Mouse (Mus musculus) embryonic fibroblast, embryonic 13.5 days (primary cell): ENCODE measurements around the gene Prkcg. TPM values are rescaled to one million over a fixed set of nuclear protein-coding genes. Genes with fewer than 3 reads are reported as not detected.

Experiments used
- H3K27ac ChIP-seq: 2 replicates; pipeline ENCODE4 v1.5.1; 2012; ENCODE audit warnings: low read length, control low read depth, inconsistent platforms; ENCODE audit not compliant: insufficient read depth
- H3K4me1 ChIP-seq: 2 replicates; pipeline ENCODE4 v1.6.1; 2011; ENCODE audit warnings: low read length; ENCODE audit not compliant: control insufficient read depth, insufficient read depth
- H3K4me3 ChIP-seq: 2 replicates; pipeline ENCODE4 v1.5.1; 2011; ENCODE audit warnings: mild to moderate bottlenecking, control low read depth, low read length; ENCODE audit not compliant: insufficient read depth
- CTCF ChIP-seq: IDR thresholded peaks from 2 replicates; pipeline ENCODE4 v1.5.1; 2011; ENCODE audit warnings: mild to moderate bottlenecking, control low read depth, low read length, moderate library complexity, borderline replicate concordance; ENCODE audit not compliant: insufficient read depth
- POLR2A ChIP-seq: IDR thresholded peaks from 2 replicates; pipeline ENCODE4 v1.6.1; 2011; ENCODE audit warnings: low read depth, mild to moderate bottlenecking, control low read depth, low read length, moderate library complexity
- polyA plus RNA-seq: library from polyadenylated mRNA; stranded (reverse); fragments of >200 nt; gene quantifications from 2 replicates; pipeline ENCODE4 v1.2.4, GENCODE M21; 2011; ENCODE audit warnings: low read depth; ENCODE audit not compliant: missing spikeins, insufficient read length

The Prkcg gene
- polyA plus RNA-seq, 1 experiment: 0.60 TPM

DNA sequence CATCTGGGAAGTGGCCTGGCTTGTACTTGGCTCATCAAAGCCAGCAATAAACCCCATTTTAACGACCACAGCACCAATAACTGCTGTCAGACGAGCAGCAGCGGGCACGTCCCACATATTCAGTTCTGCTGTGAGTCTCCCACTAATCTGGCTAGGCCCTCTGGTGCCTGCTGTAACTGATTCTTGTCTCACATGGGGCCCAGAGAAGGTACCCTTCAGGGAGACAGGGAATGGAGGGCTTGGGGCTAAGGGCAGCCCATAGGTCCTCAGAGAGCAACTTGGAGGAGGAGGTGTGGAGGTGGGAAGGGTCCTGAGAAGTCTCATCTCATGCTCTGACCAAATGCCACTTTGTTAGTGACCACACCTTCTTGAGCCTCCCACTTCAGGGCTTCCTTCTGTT, 19.7 kb downstream of the Prkcg start:
- H3K4me3 ChIP-seq: no peak overlapping the region
- TF ChIP-seq POLR2A (no peak), CTCF (no peak)
- H3K27ac ChIP-seq: no peak overlapping the region
- 0 out of 2 replicates have a peak, but pooled peaks cover under 1% of the 10 kb centered on the region for H3K4me1 ChIP-seq

DNA sequence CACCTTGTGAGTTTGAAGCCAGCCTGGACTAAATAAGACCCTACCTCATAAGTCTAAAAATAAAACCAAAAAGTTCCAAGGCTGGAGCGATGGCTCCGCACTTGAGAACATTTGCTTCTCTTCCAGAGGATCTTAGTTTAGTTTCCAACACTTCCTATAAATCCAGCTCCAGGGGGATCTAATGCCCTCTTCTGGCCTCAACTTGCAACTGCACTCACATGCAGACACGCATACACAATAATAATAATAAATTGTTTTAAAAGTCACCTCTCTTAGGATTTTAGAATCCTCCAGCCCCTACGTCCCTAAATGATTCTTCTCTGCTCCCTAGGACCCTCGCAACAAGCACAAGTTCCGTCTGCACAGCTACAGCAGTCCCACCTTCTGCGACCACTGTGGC, 21.3 kb downstream of the Prkcg start:
- H3K4me3 ChIP-seq: no peak overlapping the region

DNA sequence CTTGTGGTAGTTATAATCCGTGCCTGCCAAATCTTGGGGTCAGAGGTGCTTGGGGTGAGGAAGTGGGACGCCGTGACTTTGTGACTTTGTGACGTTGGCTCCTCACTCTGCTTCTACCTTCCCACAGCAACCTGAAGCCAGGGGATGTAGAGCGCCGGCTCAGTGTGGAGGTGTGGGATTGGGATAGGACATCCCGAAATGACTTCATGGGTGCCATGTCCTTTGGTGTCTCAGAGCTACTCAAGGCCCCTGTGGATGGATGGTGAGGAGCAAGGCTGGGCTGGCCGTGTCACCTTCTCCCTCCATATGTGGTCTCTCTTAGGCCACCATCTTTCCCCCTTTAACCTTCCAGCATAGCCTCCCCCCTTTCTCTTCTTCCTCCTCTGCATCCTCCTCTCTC, 24.6 kb downstream of the Prkcg start:
- no peak for TF ChIP-seq POLR2A
- no peak for TF ChIP-seq CTCF
- no peaks in the 10 kb centered on the region for H3K4me1 ChIP-seq
- H3K4me3 ChIP-seq: no peak overlapping the region
- H3K27ac ChIP-seq: no peak overlapping the region

More for the DNA sequence above, 21.3 kb downstream of the Prkcg start:
- TF ChIP-seq CTCF: no peak
- no peak for TF ChIP-seq POLR2A
- Histone ChIP-seq H3K4me1 (no peaks in the 10 kb centered on the region), H3K27ac (no peak overlapping the region)

GRCm38 (mm10) chr7:3314121-3314520, 25.1 kb downstream of the Prkcg start:
- H3K4me1 ChIP-seq: no peaks in the 10 kb centered on the region
- H3K4me3 ChIP-seq: no peak overlapping the region
- TF ChIP-seq POLR2A: no peak
- TF ChIP-seq CTCF: no peak
- H3K27ac ChIP-seq: no peak overlapping the region

- Histone ChIP-seq H3K4me3 (no peak overlapping the region), H3K4me1 (peaks cover 7% of the 10 kb centered on the region), H3K27ac (no peak overlapping the region)
- no peak for TF ChIP-seq POLR2A
- no peak for TF ChIP-seq CTCF
Measured at GRCm38 (mm10) chr7:3317704-3318103, 28.7 kb downstream of the Prkcg start.

- no peak overlapping the region for H3K27ac ChIP-seq
- no peak overlapping the region for H3K4me3 ChIP-seq
- peaks cover 7% of the 10 kb centered on the region for H3K4me1 ChIP-seq
- no peak for TF ChIP-seq CTCF
Measured at GRCm38 (mm10) chr7:3320856-3321255, 31.9 kb downstream of the Prkcg start.

DNA sequence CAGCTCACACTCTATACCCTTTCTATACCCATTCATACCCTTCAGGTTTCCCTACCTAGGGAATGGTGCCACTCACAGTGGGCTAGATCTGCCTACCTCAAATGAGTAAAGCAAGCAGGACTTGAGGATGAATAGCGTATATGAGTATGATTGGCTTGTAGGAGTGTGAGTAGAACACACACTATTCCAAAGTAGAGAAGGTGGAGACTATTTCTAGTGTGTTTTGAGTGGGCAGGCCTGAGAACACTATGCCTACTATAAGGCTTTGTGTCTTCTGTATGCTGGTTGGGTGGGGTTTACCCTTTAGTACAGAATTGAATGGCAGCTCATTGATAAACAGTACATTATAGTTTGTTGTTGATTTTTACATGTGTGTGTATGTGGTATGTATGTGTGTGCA, 34.8 kb downstream of the Prkcg start:
- peaks cover 7% of the 10 kb centered on the region for H3K4me1 ChIP-seq
- no peak for TF ChIP-seq CTCF
- TF ChIP-seq POLR2A: no peak
- H3K4me3 ChIP-seq: no peak overlapping the region

DNA sequence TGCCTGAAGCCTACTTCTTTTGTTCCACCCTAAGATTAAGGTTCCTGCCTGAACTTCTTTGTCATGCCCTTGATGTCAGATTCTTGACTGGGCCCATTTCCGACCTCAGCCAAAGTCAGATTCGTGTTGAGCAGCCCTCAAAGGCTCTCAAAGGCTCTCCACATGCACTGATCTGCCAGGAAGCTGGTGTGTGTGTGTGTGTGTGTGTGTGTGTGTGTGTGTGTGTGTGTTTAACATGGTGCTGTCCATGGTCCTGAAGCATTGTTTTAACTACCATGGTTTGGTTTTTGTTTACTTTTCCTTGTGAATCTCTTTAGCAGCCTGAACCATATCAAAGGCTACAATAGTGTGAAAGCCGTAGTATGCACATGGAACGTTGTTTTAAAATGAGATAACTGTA, 39.0 kb downstream of the Prkcg start:
- Histone ChIP-seq H3K4me1 (no peaks in the 10 kb centered on the region), H3K27ac (no peak overlapping the region), H3K4me3 (no peak overlapping the region)
- TF ChIP-seq CTCF (no peak), POLR2A (no peak)

More for the DNA sequence above, 34.8 kb downstream of the Prkcg start:
- H3K27ac ChIP-seq: no peak overlapping the region

- no peaks in the 10 kb centered on the region for H3K4me1 ChIP-seq
- H3K4me3 ChIP-seq: no peak overlapping the region
- no peak overlapping the region for H3K27ac ChIP-seq
- no peak for TF ChIP-seq POLR2A
- TF ChIP-seq CTCF: peak; percentile 96
Measured at GRCm38 (mm10) chr7:3329776-3330546, 41.0 kb downstream of the Prkcg start.

DNA sequence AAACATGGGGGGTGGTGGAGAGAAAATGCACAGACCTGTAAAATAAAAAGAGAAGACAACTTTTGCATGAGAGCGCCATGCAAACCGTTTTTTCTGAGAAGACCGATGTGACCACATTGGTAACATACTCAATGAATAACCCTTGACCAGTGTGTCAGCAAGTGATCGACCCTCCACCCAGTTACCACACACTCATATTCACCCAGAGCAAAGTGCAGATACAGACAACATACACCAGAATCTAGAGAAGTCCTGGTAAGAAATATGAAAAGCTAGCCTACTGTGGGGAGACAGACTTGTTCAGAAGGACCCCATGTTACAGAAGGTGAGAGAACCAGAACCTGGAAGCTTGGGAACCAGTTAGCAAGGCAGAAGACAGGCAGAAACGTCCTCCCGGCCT, 42.2 kb downstream of the Prkcg start:
- TF ChIP-seq POLR2A (no peak), CTCF (no peak)

GRCm38 (mm10) chr7:3331581-3332223, 42.7 kb downstream of the Prkcg start:
- Histone ChIP-seq H3K27ac (no peak overlapping the region), H3K4me1 (no peaks in the 10 kb centered on the region), H3K4me3 (peak overlapping the region; percentile 27)
- TF ChIP-seq CTCF (no peak), POLR2A (0 out of 2 replicates have a peak, but pooled peaks have one; percentile 24)

More for the DNA sequence above, 42.2 kb downstream of the Prkcg start:
- H3K27ac ChIP-seq: no peak overlapping the region
- H3K4me3 ChIP-seq: no peak overlapping the region
- H3K4me1 ChIP-seq: no peaks in the 10 kb centered on the region
